Mouse (Mus musculus): ENCODE measurements around the gene Tbx3. TPM values are rescaled to one million over a fixed set of nuclear protein-coding genes. Genes with fewer than 3 reads are reported as not detected.

The Tbx3 gene
- polyA plus RNA-seq, 1 experiment: not detected

DNA sequence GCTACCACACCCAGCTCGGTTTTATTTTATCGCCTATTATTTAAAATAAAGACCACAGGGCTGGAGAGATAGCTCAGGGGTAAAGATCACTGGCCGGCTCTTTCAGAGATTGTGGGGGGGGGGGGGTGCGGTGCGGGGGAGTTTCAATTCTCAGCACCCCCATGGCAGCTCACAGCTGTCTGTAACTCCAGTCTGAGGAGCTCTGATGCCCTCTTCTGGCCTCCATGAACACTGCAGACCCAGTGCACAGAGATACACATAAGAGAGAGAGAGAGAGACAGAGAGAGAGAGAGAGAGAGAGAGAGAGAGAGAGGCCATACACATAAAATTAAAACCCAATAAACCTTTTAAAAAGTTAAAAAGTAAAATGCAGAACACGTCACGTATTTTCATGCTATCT lies 34.4 kb downstream of the Tbx3 start:
- TF ChIP-seq GATA1 (IDR thresholded peaks at IDR 0.05; ENCODE audit: low read length): no peak

DNA sequence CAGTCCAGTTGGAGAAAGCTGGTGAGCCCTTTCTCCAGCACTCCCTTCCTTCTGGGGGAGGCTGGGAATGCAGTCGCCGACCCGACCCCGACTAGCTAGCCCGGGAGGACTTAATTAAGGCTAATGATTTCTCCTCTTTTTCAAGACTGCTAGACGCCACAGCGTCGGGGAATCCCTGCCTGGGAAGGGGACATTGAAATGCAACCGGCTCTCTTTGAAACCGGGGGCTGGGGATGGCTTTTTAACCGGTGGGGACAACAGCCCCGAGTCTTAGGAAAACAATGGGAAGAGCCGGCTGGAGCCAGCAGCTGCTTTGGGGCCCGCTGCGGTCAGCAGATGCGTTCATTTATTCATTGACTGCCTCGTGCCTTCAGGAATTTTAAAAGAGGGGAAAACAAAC lies 36.0 kb downstream of the Tbx3 start:
- TF ChIP-seq GATA1 (IDR thresholded peaks at IDR 0.05; ENCODE audit: low read length): no peak

DNA sequence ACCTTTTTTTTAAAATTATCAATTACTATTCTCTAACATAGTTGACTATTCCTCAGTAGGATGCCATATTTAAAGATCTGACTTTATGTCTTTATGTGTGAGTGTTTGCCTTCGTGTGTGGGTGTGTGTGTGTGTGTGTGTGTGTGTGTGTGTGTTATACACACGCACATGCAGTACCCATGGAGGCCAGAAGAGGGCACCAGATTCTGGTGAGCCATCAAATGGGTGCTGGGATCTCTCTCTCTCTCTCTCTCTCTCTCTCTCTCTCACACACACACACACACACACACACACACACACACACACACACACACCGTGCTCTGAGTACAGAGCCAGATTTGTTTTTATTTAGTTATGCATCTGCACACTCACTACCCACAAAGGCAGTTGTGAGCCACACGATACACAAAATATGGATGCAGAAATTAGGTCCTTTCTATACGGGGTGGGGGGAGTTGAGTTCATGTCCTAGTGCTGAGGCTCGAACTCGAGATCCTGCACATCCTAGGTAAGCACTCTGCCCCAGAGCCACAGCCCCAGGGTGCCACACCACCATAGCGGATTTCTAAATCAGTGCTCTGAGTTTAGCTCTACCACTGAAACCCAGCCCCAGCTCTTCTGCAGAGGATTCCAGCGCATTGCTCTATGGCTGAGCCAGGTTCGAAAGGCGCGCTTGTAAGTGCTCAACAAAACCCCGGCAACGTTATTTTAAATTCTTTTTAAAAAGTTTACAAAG lies 38.5 kb downstream of the Tbx3 start:
- no peak for TF ChIP-seq GATA1 (IDR thresholded peaks at IDR 0.05; ENCODE audit: low read length)

- TF ChIP-seq GATA1 (IDR thresholded peaks at IDR 0.05; ENCODE audit: low read length): no peak
These were observed 39.5 kb downstream of the Tbx3 start for GRCm38 (mm10) chr5:119709826-119710559.

DNA sequence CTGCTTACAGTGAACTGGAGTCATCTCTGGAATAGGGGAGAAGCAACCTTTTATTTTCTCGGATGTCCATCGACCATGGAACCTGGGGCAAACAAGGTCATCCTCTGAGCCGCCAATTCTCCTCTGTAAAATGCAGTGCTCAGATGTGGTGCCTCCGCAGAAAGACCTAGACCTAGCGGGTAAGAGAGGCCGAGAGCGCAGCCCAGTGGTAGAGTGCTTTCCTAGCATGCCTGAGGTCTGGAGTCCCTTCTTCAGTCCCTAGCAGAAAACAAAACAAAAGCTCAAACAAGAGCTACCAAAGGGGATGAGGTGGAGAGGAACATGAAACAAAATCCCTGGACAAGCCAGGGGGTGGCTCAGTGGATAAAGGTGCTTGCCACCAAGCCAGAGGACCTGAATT lies 40.3 kb downstream of the Tbx3 start:
- no peak for TF ChIP-seq GATA1 (IDR thresholded peaks at IDR 0.05; ENCODE audit: low read length)

DNA sequence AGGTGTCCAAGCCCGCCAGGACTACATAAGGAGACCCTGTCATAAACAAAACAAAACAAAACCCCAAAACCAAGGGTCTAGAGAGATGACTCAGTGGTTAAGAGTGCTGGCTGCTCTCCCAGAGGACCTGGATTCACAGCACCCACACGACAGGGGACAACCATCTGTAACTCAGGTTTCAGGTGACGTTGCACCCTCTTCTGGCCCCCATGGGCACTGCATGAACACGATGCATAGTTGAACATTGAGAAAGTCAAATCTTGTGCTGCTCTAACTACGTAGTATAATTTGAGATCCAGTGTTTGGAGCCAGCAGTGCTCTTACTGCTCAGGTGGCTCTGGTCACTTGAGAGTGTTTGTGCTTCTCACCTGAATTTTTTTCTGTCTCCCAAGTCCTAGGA lies 41.2 kb downstream of the Tbx3 start:
- no peak for TF ChIP-seq GATA1 (IDR thresholded peaks at IDR 0.05; ENCODE audit: low read length)

GRCm38 (mm10) chr5:119712679-119713246 lies 42.3 kb downstream of the Tbx3 start:
- TF ChIP-seq GATA1 (IDR thresholded peaks at IDR 0.05; ENCODE audit: low read length): no peak

- no peak for TF ChIP-seq GATA1 (IDR thresholded peaks at IDR 0.05; ENCODE audit: low read length)
These were observed 50.2 kb downstream of the Tbx3 start for GRCm38 (mm10) chr5:119720471-119721265.

- TF ChIP-seq GATA1 (IDR thresholded peaks at IDR 0.05; ENCODE audit: low read length): no peak
These were observed 62.5 kb downstream of the Tbx3 start for GRCm38 (mm10) chr5:119732978-119733377.

Other genes with a start within 250 kb of the Tbx3 start
- not detected in 2 replicates for gene Tbx5, start 162.0 kb downstream of the Tbx3 start, polyA plus RNA-seq (2012)

Data from G1E-ER4 (cell line).